11 mouse cellular contexts compared by ENCODE assay signal in genomic region chr15:96768301-96768993, GRCm38 (mm10).
DNase-seq lines count a peak whose midpoint lies in the region; ATAC-seq lines count a peak whose summit lies in the region.
"Had no signal": no experiment of that assay in that cellular context is flagged by ENCODE, and none has a peak within 500 bp of the region (broad histone marks: within the 10 kb centered on the region; RNA-seq: fewer than 3 reads in every experiment).

No protein-coding gene starts in this region.

- 0 out of 2 replicates have a peak overlapping the region, but pooled peaks have one; percentile 0 for H3K27ac ChIP-seq in kidney, embryonic 15.5 days
- no peak overlapping the region for H3K27ac ChIP-seq in kidney, embryonic 16.5 days (ENCODE audit: low read length)
- H3K27ac ChIP-seq in liver, embryonic 12.5 days, result no peak overlapping the region
- no peak overlapping the region for H3K27ac ChIP-seq in hindbrain, embryonic 16.5 days (ENCODE audit: low read depth, low read length)
- H3K27ac ChIP-seq: embryonic facial prominence, embryonic 12.5 days had no signal

- no peak overlapping the region for H3K9ac ChIP-seq in kidney, embryonic 15.5 days
- H3K9ac ChIP-seq in kidney, embryonic 16.5 days (replicated peaks; ENCODE audit: low read length), result no peak overlapping the region
- H3K9ac ChIP-seq in liver, embryonic 12.5 days, result no peak overlapping the region
- H3K9ac ChIP-seq in hindbrain, embryonic 16.5 days (ENCODE audit: low read depth, low read length), result no peak overlapping the region
- H3K9ac ChIP-seq: embryonic facial prominence, embryonic 12.5 days had no signal

- peaks cover 30% of the 10 kb centered on the region for H3K4me1 ChIP-seq in kidney, embryonic 15.5 days
- H3K4me1 ChIP-seq in kidney, embryonic 16.5 days (ENCODE audit: insufficient read depth, low read length), result peaks cover 15% of the 10 kb centered on the region
- H3K4me1 ChIP-seq in liver, embryonic 12.5 days, result no peaks in the 10 kb centered on the region
- H3K4me1 ChIP-seq in hindbrain, embryonic 16.5 days (ENCODE audit: control insufficient read depth, insufficient read depth, low read depth, low read length), result no peaks in the 10 kb centered on the region
- H3K4me1 ChIP-seq: embryonic facial prominence, embryonic 12.5 days had no signal

- WGBS in kidney, embryonic 15.5 days, result 80% methylated on average over 19 of the region's 19 CpGs
- 76% methylated on average over 19 of the region's 19 CpGs for WGBS in kidney, embryonic 16.5 days
- WGBS in liver, embryonic 12.5 days (ENCODE audit: insufficient replicate concordance), result 72% methylated on average over 19 of the region's 19 CpGs
- 69% methylated on average over 19 of the region's 19 CpGs for WGBS in hindbrain, embryonic 16.5 days

- intact Hi-C loops in gastrocnemius, postnatal 14 days (cut with DNase I; ENCODE audit: low total_unique reads), result no loop called here

- H3K4me3 ChIP-seq in kidney, embryonic 15.5 days (replicated peaks), result no peak overlapping the region
- H3K4me3 ChIP-seq in kidney, embryonic 16.5 days (ENCODE audit: low read length), result no peak overlapping the region
- no peak overlapping the region for H3K4me3 ChIP-seq in liver, embryonic 12.5 days
- no peak overlapping the region for H3K4me3 ChIP-seq in hindbrain, embryonic 16.5 days (ENCODE audit: low read length)
- H3K4me3 ChIP-seq: embryonic facial prominence, embryonic 12.5 days had no signal

- DNase-seq in MEL-GATA-1-ER (ENCODE audit: extremely low read depth, low read depth), result peak; percentile 92
- DNase-seq in gastrocnemius, postnatal 10 days, result no peak
- no peak for DNase-seq in gastrocnemius, postnatal 14 days
- DNase-seq: thymus, postnatal 25 days had no signal

- H3K9me3 ChIP-seq in kidney, embryonic 15.5 days (replicated peaks), result no peaks in the 10 kb centered on the region
- no peaks in the 10 kb centered on the region for H3K9me3 ChIP-seq in kidney, embryonic 16.5 days (ENCODE audit: low read length)
- H3K9me3 ChIP-seq in liver, embryonic 12.5 days (replicated peaks), result no peaks in the 10 kb centered on the region
- no peaks in the 10 kb centered on the region for H3K9me3 ChIP-seq in hindbrain, embryonic 16.5 days (ENCODE audit: control insufficient read depth, low read length)
- H3K9me3 ChIP-seq: embryonic facial prominence, embryonic 12.5 days had no signal

- ATAC-seq in kidney, embryonic 15.5 days (replicated peaks; ENCODE audit: low FRiP score), result no peak
- ATAC-seq in kidney, embryonic 16.5 days (ENCODE audit: low FRiP score, low TSS enrichment), result no peak
- ATAC-seq in granulocyte monocyte progenitor cell, adult 5-6 weeks (replicated peaks; ENCODE audit: poor library complexity, severe bottlenecking), result peak; percentile 97
- 0 out of 2 replicates have a peak, but pooled peaks have one; percentile 27 for ATAC-seq in liver, embryonic 12.5 days
- no peak for ATAC-seq in hindbrain, embryonic 16.5 days
- ATAC-seq: Patski had no signal

- no peak overlapping the region for H3K4me2 ChIP-seq in kidney, embryonic 15.5 days
- no peak overlapping the region for H3K4me2 ChIP-seq in kidney, embryonic 16.5 days (replicated peaks; ENCODE audit: low read depth, low read length)
- no peak overlapping the region for H3K4me2 ChIP-seq in liver, embryonic 12.5 days
- no peak overlapping the region for H3K4me2 ChIP-seq in hindbrain, embryonic 16.5 days (ENCODE audit: low read length)
- H3K4me2 ChIP-seq: embryonic facial prominence, embryonic 12.5 days had no signal

- no peaks in the 10 kb centered on the region for H3K27me3 ChIP-seq in kidney, embryonic 15.5 days
- no peaks in the 10 kb centered on the region for H3K27me3 ChIP-seq in kidney, embryonic 16.5 days (ENCODE audit: insufficient read depth, low read length)
- H3K27me3 ChIP-seq in liver, embryonic 12.5 days (replicated peaks), result no peaks in the 10 kb centered on the region
- H3K27me3 ChIP-seq in hindbrain, embryonic 16.5 days (replicated peaks; ENCODE audit: control insufficient read depth, insufficient read depth, low read length), result no peaks in the 10 kb centered on the region
- H3K27me3 ChIP-seq: embryonic facial prominence, embryonic 12.5 days; Patski had no signal

- no peaks in the 10 kb centered on the region for H3K36me3 ChIP-seq in kidney, embryonic 15.5 days
- H3K36me3 ChIP-seq in kidney, embryonic 16.5 days (ENCODE audit: insufficient read depth, low read length), result no peaks in the 10 kb centered on the region
- no peaks in the 10 kb centered on the region for H3K36me3 ChIP-seq in liver, embryonic 12.5 days
- H3K36me3 ChIP-seq in hindbrain, embryonic 16.5 days (ENCODE audit: control insufficient read depth, insufficient read depth, low read length), result no peaks in the 10 kb centered on the region
- H3K36me3 ChIP-seq: embryonic facial prominence, embryonic 12.5 days had no signal

Comparison
In these comparisons a context has a peak if more than half of its experiments do, and no peak if none do; other contexts are left out.
1. ATAC-seq: peak in granulocyte monocyte progenitor cell, adult 5-6 weeks (single experiment) and liver, embryonic 12.5 days (single experiment); none in kidney, embryonic 15.5 days (single experiment), kidney, embryonic 16.5 days (single experiment) and hindbrain, embryonic 16.5 days (single experiment).